ENCODE assay signal across 11 mouse cellular contexts in the genomic region with DNA sequence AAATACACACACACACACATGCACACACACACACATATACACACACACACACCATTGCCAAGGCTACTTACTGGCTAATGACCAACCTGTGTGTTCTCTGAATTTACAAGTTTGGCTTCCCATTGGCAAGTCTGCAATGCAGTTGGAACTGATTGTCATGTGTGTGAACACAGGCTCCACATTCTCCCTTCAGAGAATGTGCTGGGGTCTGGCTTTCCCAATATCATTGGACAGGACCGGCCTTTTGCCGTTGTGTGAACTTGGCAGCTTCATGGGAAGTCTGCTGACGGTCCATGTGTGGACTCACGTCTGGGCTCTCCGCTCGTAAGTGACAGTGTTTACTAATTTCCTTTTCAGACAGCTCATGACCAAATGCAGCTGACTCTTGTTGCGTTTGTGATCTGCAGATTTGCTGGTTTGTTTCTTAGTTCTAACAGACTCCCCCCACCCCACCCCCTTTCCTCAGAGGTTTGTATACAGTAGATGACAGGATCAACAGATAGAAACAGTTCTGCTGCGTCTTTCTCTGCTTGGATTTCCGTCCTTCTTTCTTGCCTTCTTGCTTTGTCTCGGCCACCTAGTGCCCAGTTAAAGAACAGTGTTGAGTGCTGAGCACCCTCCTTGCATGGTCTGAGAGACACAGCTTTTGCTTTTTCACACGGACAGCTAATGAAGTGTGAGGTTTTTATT.
DNase-seq lines count a peak whose midpoint lies in the region; ATAC-seq lines count a peak whose summit lies in the region.
"Had no signal": no experiment of that assay in that cellular context is flagged by ENCODE, and none has a peak within 500 bp of the region (broad histone marks: within the 10 kb centered on the region; RNA-seq: fewer than 3 reads in every experiment).

No protein-coding gene starts in this region.

- 70% methylated on average over 11 of the region's 11 CpGs for whole genome bisulfite sequencing in hindbrain, embryonic 11.5 days
- 69% methylated on average over 11 of the region's 11 CpGs for WGBS in hindbrain, embryonic 13.5 days
- WGBS in intestine, embryonic 16.5 days, result 42% methylated on average over 11 of the region's 11 CpGs

- DNase-seq in hindbrain, embryonic 11.5 days (ENCODE audit: low spot score), result peak; percentile 14
- DNase-seq in urinary bladder, postnatal 14 days (ENCODE audit: low spot score), result peak; percentile 27
- DNase-seq in urinary bladder, postnatal 4 days (ENCODE audit: low spot score in 2 of 2), result no peak
- DNase-seq in left cerebral cortex, postnatal 10 days (ENCODE audit: extremely low spot score in 1 of 2, low spot score in 2 of 2), result no peak
- DNase-seq in yolk sac, embryonic 10.5 days (ENCODE audit: low spot score), result no peak
- DNase-seq: cerebellum, adult 11 months had no signal

- no peak for ATAC-seq in hindbrain, embryonic 11.5 days (ENCODE audit: low FRiP score)
- ATAC-seq in hindbrain, embryonic 13.5 days (ENCODE audit: low FRiP score), result no peak
- ATAC-seq in intestine, embryonic 16.5 days, result peak; percentile 74
- ATAC-seq in activated CD4-positive, CD25-positive, alpha-beta regulatory T cell, adult 4 months, result no peak
- ATAC-seq: CD4-positive, CD25-positive, alpha-beta regulatory T cell, adult 4 months had no signal

- H3K4me3 ChIP-seq in hindbrain, embryonic 11.5 days (ENCODE audit: low read depth, low read length), result no peak overlapping the region
- no peak overlapping the region for H3K4me3 ChIP-seq in hindbrain, embryonic 13.5 days
- no peak overlapping the region for H3K4me3 ChIP-seq in intestine, embryonic 16.5 days (ENCODE audit: low read length)
- H3K4me3 ChIP-seq: liver, embryonic 15.5 days had no signal

- H3K4me2 ChIP-seq in hindbrain, embryonic 11.5 days (replicated peaks; ENCODE audit: low read depth, low read length), result no peak overlapping the region
- H3K4me2 ChIP-seq in hindbrain, embryonic 13.5 days, result no peak overlapping the region
- no peak overlapping the region for H3K4me2 ChIP-seq in intestine, embryonic 16.5 days (ENCODE audit: low read depth, low read length)
- H3K4me2 ChIP-seq: liver, embryonic 15.5 days had no signal

- H3K9me3 ChIP-seq in hindbrain, embryonic 11.5 days (ENCODE audit: control insufficient read depth, low read length), result no peaks in the 10 kb centered on the region
- no peaks in the 10 kb centered on the region for H3K9me3 ChIP-seq in hindbrain, embryonic 13.5 days
- 0 out of 2 replicates have a peak, but pooled peaks cover 3% of the 10 kb centered on the region for H3K9me3 ChIP-seq in intestine, embryonic 16.5 days (ENCODE audit: control insufficient read depth, low read length)
- H3K9me3 ChIP-seq: liver, embryonic 15.5 days had no signal

- no peaks in the 10 kb centered on the region for H3K36me3 ChIP-seq in hindbrain, embryonic 11.5 days (ENCODE audit: control insufficient read depth, insufficient read depth, low read length)
- no peaks in the 10 kb centered on the region for H3K36me3 ChIP-seq in hindbrain, embryonic 13.5 days
- H3K36me3 ChIP-seq in intestine, embryonic 16.5 days (ENCODE audit: control insufficient read depth, insufficient read depth, low read length), result no peaks in the 10 kb centered on the region
- H3K36me3 ChIP-seq: liver, embryonic 15.5 days had no signal

- H3K27me3 ChIP-seq in hindbrain, embryonic 11.5 days (ENCODE audit: control insufficient read depth, insufficient read depth, low read length), result no peaks in the 10 kb centered on the region
- peaks cover 23% of the 10 kb centered on the region for H3K27me3 ChIP-seq in hindbrain, embryonic 13.5 days
- no peaks in the 10 kb centered on the region for H3K27me3 ChIP-seq in intestine, embryonic 16.5 days (replicated peaks; ENCODE audit: control insufficient read depth, insufficient read depth, low read length)
- H3K27me3 ChIP-seq: liver, embryonic 15.5 days had no signal

- H3K4me1 ChIP-seq in hindbrain, embryonic 11.5 days (replicated peaks; ENCODE audit: control insufficient read depth, insufficient read depth, low read length), result no peaks in the 10 kb centered on the region
- peaks cover 18% of the 10 kb centered on the region for H3K4me1 ChIP-seq in hindbrain, embryonic 13.5 days (replicated peaks)
- peaks cover 18% of the 10 kb centered on the region for H3K4me1 ChIP-seq in intestine, embryonic 16.5 days (ENCODE audit: control insufficient read depth, insufficient read depth, low read length)
- H3K4me1 ChIP-seq: liver, embryonic 15.5 days had no signal

- intact Hi-C loops in left cerebral cortex, postnatal 10 days (cut with DNase I), result loop anchor here (5.0 kb wide), 1 partner anchor 71 kb away; no protein-coding TSS in a partner anchor

- H3K27ac ChIP-seq in hindbrain, embryonic 11.5 days (ENCODE audit: low read depth, low read length), result no peak overlapping the region
- no peak overlapping the region for H3K27ac ChIP-seq in hindbrain, embryonic 13.5 days
- peak overlapping the region; percentile 68 for H3K27ac ChIP-seq in intestine, embryonic 16.5 days (ENCODE audit: low read length)
- H3K27ac ChIP-seq: liver, embryonic 15.5 days had no signal

- H3K9ac ChIP-seq in hindbrain, embryonic 11.5 days (ENCODE audit: low read depth, low read length), result no peak overlapping the region
- no peak overlapping the region for H3K9ac ChIP-seq in hindbrain, embryonic 13.5 days
- no peak overlapping the region for H3K9ac ChIP-seq in intestine, embryonic 16.5 days (ENCODE audit: low read depth, low read length)
- H3K9ac ChIP-seq: liver, embryonic 15.5 days had no signal

Comparison
In these comparisons a context has a peak if more than half of its experiments do, and no peak if none do; other contexts are left out.
1. DNase-seq: peak in hindbrain, embryonic 11.5 days (single experiment) and urinary bladder, postnatal 14 days (single experiment); none in urinary bladder, postnatal 4 days (0 of 2), left cerebral cortex, postnatal 10 days (0 of 2) and yolk sac, embryonic 10.5 days (single experiment).